Mouse (Mus musculus): ENCODE data around the gene Spen. TPM values are rescaled to one million over a fixed set of nuclear protein-coding genes. Genes with fewer than 3 reads are reported as not detected.

Gene Spen
- polyA plus RNA-seq, 1 experiment from 2014 or later = 8.4 TPM

GRCm38 (mm10) chr4:141540844-141541243 is 2.4 kb upstream of the Spen start:
- Histone ChIP-seq H3K4me3 (replicated peaks) (no peak overlapping the region), H3K4me1 (peaks cover 9% of the 10 kb centered on the region; the same call in 1 of the 2 replicates), H3K9me3 (no peaks in the 10 kb centered on the region), H3K27ac (no peak overlapping the region), H3K9ac (no peak overlapping the region), H3K36me3 (no peaks in the 10 kb centered on the region), H3K4me2 (no peak overlapping the region), H3K27me3 (replicated peaks) (no peaks in the 10 kb centered on the region)
- no peak for ATAC-seq (ENCODE audit: insufficient read depth, low FRiP score, low read depth)
- 69% methylated on average over 3 of the region's 3 CpGs for WGBS

- H3K36me3 ChIP-seq = no peaks in the 10 kb centered on the region
- H3K27me3 ChIP-seq (replicated peaks) = no peaks in the 10 kb centered on the region
- H3K4me3 ChIP-seq (replicated peaks) = peak overlapping the region; percentile 61
- H3K4me2 ChIP-seq = peak overlapping the region; percentile 67
- no peak for ATAC-seq (ENCODE audit: insufficient read depth, low FRiP score, low read depth)
- WGBS = 27% methylated on average over 12 of the region's 12 CpGs
- peak overlapping the region; percentile 29; the same call in 1 of the 2 replicates for H3K9ac ChIP-seq
- H3K27ac ChIP-seq = peak overlapping the region; percentile 99
- H3K9me3 ChIP-seq = no peaks in the 10 kb centered on the region
- peaks cover 14% of the 10 kb centered on the region; the same call in 1 of the 2 replicates for H3K4me1 ChIP-seq
Observed at GRCm38 (mm10) chr4:141539213-141539767, 893 bp upstream of the Spen start.

- ATAC-seq (ENCODE audit: insufficient read depth, low FRiP score, low read depth) = no peak
Observed at GRCm38 (mm10) chr4:141537706-141538407, 540 bp downstream of the Spen start.

GRCm38 (mm10) chr4:141537226-141537610 is 1.2 kb downstream of the Spen start:
- Histone ChIP-seq H3K27ac (peak overlapping the region; percentile 99), H3K9ac (peak overlapping the region; percentile 53; the same call in 1 of the 2 replicates), H3K36me3 (no peaks in the 10 kb centered on the region), H3K9me3 (no peaks in the 10 kb centered on the region), H3K27me3 (replicated peaks) (no peaks in the 10 kb centered on the region), H3K4me3 (replicated peaks) (peak overlapping the region; percentile 61), H3K4me1 (peaks cover 13% of the 10 kb centered on the region; the same call in 1 of the 2 replicates), H3K4me2 (peak overlapping the region; percentile 89)
- WGBS = under 1% methylated on average over 14 of the region's 14 CpGs
- ATAC-seq (ENCODE audit: insufficient read depth, low FRiP score, low read depth) = no peak

More at GRCm38 (mm10) chr4:141537706-141538407, 540 bp downstream of the Spen start:
- under 1% methylated on average over 97 of the region's 101 CpGs for WGBS
- H3K27ac ChIP-seq = peak overlapping the region; percentile 99
- peak overlapping the region; percentile 53 for H3K9ac ChIP-seq
- peak overlapping the region; percentile 61 for H3K4me3 ChIP-seq (replicated peaks)
- H3K4me2 ChIP-seq = peak overlapping the region; percentile 89
- H3K4me1 ChIP-seq = peaks cover 13% of the 10 kb centered on the region; the same call in 1 of the 2 replicates
- H3K27me3 ChIP-seq (replicated peaks) = no peaks in the 10 kb centered on the region
- no peaks in the 10 kb centered on the region for H3K36me3 ChIP-seq
- no peaks in the 10 kb centered on the region for H3K9me3 ChIP-seq

GRCm38 (mm10) chr4:141536291-141537225 is 1.8 kb downstream of the Spen start:
- peaks cover 13% of the 10 kb centered on the region; the same call in 1 of the 2 replicates for H3K4me1 ChIP-seq
- peak overlapping the region; percentile 53 for H3K9ac ChIP-seq
- H3K27ac ChIP-seq = peak overlapping the region; percentile 99
- H3K4me3 ChIP-seq (replicated peaks) = peak overlapping the region; percentile 61
- peak overlapping the region; percentile 89 for H3K4me2 ChIP-seq
- peak; percentile 24; the same call in 1 of the 2 replicates for ATAC-seq (ENCODE audit: insufficient read depth, low FRiP score, low read depth)
- under 1% methylated on average over 61 of the region's 61 CpGs for whole genome bisulfite sequencing
- H3K9me3 ChIP-seq = no peaks in the 10 kb centered on the region
- H3K36me3 ChIP-seq = no peaks in the 10 kb centered on the region
- H3K27me3 ChIP-seq (replicated peaks) = no peaks in the 10 kb centered on the region

GRCm38 (mm10) chr4:141534947-141535680 is 3.3 kb downstream of the Spen start:
- peak overlapping the region; percentile 89 for H3K4me2 ChIP-seq
- H3K27me3 ChIP-seq (replicated peaks) = no peaks in the 10 kb centered on the region
- ATAC-seq (ENCODE audit: insufficient read depth, low FRiP score, low read depth) = peak; percentile 11; the same call in 1 of the 2 replicates
- no peaks in the 10 kb centered on the region for H3K36me3 ChIP-seq
- no peak overlapping the region for H3K9ac ChIP-seq
- H3K4me3 ChIP-seq (replicated peaks) = peak overlapping the region; percentile 2; the same call in 1 of the 2 replicates
- H3K27ac ChIP-seq = peak overlapping the region; percentile 99; the same call in 1 of the 2 replicates
- WGBS = 25% methylated on average over 10 of the region's 11 CpGs
- no peaks in the 10 kb centered on the region for H3K9me3 ChIP-seq
- H3K4me1 ChIP-seq = peaks cover 13% of the 10 kb centered on the region; the same call in 1 of the 2 replicates

DNA sequence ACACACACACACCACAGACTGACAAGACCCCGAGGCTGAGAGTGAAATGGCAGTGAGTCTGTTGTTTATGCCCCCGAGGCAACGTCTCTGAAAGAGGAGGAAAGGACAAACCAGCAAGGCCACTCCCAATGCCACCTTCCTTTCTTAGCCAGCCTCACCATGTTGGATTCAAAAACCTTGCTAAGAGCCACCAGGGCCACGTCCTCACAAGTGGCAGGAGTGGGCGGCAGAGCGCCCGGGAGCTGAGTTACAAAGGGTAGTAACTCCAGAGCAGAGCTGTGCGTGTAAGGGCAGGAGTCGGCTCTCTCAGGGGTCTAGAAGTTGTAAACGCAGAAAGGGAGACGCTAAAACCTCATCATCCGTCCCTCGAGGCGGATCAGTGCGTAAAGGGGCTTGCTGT is 7.4 kb downstream of the Spen start:
- Histone ChIP-seq H3K27me3 (replicated peaks) (no peaks in the 10 kb centered on the region), H3K9me3 (no peaks in the 10 kb centered on the region), H3K4me1 (peaks cover 13% of the 10 kb centered on the region; the same call in 1 of the 2 replicates), H3K9ac (no peak overlapping the region), H3K27ac (no peak overlapping the region), H3K4me3 (replicated peaks) (no peak overlapping the region), H3K4me2 (no peak overlapping the region), H3K36me3 (no peaks in the 10 kb centered on the region)
- no peak for ATAC-seq (ENCODE audit: insufficient read depth, low FRiP score, low read depth)
- WGBS = 79% methylated on average over 15 of the region's 15 CpGs

DNA sequence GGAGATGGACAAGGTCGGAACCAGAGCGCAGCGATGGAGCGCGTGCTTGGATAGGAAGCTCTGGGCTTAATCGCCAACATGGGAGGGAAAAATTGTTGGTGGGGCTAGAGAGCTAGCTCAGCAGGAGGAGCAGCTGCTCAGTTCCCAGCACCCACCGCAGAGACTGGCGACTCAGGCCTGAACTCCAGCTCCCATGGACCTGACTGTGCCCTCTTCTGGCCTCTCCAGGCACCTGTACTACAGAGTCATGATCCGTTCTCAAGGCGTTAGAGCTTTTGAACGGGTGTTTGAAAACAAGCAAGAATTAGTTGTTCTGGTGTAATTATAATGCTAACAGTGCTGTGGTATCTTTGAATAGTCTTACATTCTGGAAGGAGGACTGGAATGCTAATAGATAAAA is 9.5 kb downstream of the Spen start:
- H3K27ac ChIP-seq = no peak overlapping the region
- H3K36me3 ChIP-seq = no peaks in the 10 kb centered on the region
- H3K4me1 ChIP-seq = peaks cover 8% of the 10 kb centered on the region; the same call in 1 of the 2 replicates
- no peak overlapping the region for H3K4me3 ChIP-seq (replicated peaks)
- WGBS = 87% methylated on average over 11 of the region's 11 CpGs
- H3K27me3 ChIP-seq (replicated peaks) = no peaks in the 10 kb centered on the region
- ATAC-seq (ENCODE audit: insufficient read depth, low FRiP score, low read depth) = no peak
- no peak overlapping the region for H3K4me2 ChIP-seq
- H3K9ac ChIP-seq = no peak overlapping the region
- H3K9me3 ChIP-seq = no peaks in the 10 kb centered on the region

GRCm38 (mm10) chr4:141526936-141527650 is 11.3 kb downstream of the Spen start:
- H3K27ac ChIP-seq = no peak overlapping the region
- H3K27me3 ChIP-seq (replicated peaks) = no peaks in the 10 kb centered on the region
- H3K9ac ChIP-seq = no peak overlapping the region
- WGBS = 71% methylated on average over 7 of the region's 7 CpGs
- H3K4me1 ChIP-seq = peaks cover 8% of the 10 kb centered on the region; the same call in 1 of the 2 replicates
- no peak overlapping the region for H3K4me3 ChIP-seq (replicated peaks)
- H3K4me2 ChIP-seq = no peak overlapping the region
- peaks cover under 1% of the 10 kb centered on the region; the same call in 1 of the 2 replicates for H3K36me3 ChIP-seq
- H3K9me3 ChIP-seq = no peaks in the 10 kb centered on the region
- no peak for ATAC-seq (ENCODE audit: insufficient read depth, low FRiP score, low read depth)

GRCm38 (mm10) chr4:141525940-141526339 is 12.5 kb downstream of the Spen start:
- H3K9ac ChIP-seq = no peak overlapping the region
- H3K9me3 ChIP-seq = no peaks in the 10 kb centered on the region
- 60% methylated on average over 2 of the region's 2 CpGs for WGBS
- ATAC-seq (ENCODE audit: insufficient read depth, low FRiP score, low read depth) = no peak
- H3K36me3 ChIP-seq = peaks cover 11% of the 10 kb centered on the region
- no peaks in the 10 kb centered on the region for H3K27me3 ChIP-seq (replicated peaks)
- H3K4me2 ChIP-seq = no peak overlapping the region
- H3K27ac ChIP-seq = no peak overlapping the region
- no peak overlapping the region for H3K4me3 ChIP-seq (replicated peaks)
- peaks cover 8% of the 10 kb centered on the region; the same call in 1 of the 2 replicates for H3K4me1 ChIP-seq

Measured in stomach, embryonic 15.5 days (tissue).